Mouse (Mus musculus) MEL (cell line): ENCODE results near the gene Scd3. TPM values are rescaled to one million over a fixed set of nuclear protein-coding genes. Genes with fewer than 3 reads are reported as not detected.
A peak's percentile ranks its signal among the peaks of the same experiment; 100 is the strongest.

Experiments
- DNase-seq: peaks from one replicate; pipeline ENCODE4 v3.0.0; 2011; ENCODE audit warnings: low read depth, low spot score
- H3K27ac ChIP-seq: 2 replicates; pipeline ENCODE4 v1.5.1; 2012; ENCODE audit warnings: low read depth, mild to moderate bottlenecking, control low read depth, low read length, moderate library complexity; ENCODE audit not compliant: control insufficient read depth
- H3K27me3 ChIP-seq, 2 experiments: fragments of 150-350 bp in 1 of 2; sonication (generic) in 1 of 2; 2 replicates each; pipeline ENCODE4 v1.6.1; 2012; ENCODE audit warnings: low read length in 2 of 2, mild to moderate bottlenecking in 2 of 2, improper control_type of control experiment in 1 of 2, moderate library complexity in 1 of 2; ENCODE audit not compliant: insufficient read depth in 2 of 2, control insufficient read depth in 1 of 2
- H3K36me3 ChIP-seq, 2 experiments: 2 replicates each; pipeline ENCODE4 v1.6.1; 2012 to 2014; ENCODE audit warnings: low read length in 2 of 2, improper control_type of control experiment in 1 of 2, inconsistent platforms in 1 of 2, mild to moderate bottlenecking in 1 of 2; ENCODE audit not compliant: insufficient read depth in 2 of 2, control insufficient read depth in 1 of 2
- H3K4me1 ChIP-seq, 2 experiments: fragments of 150-350 bp in 1 of 2; sonication (generic) in 1 of 2; 2 replicates each; pipeline ENCODE4 v1.6.1; 2012; ENCODE audit warnings: low read length in 2 of 2, improper control_type of control experiment in 1 of 2, mild to moderate bottlenecking in 1 of 2; ENCODE audit not compliant: insufficient read depth in 2 of 2, control insufficient read depth in 1 of 2
- H3K4me3 ChIP-seq, 2 experiments: fragments of 150-350 bp in 1 of 2; sonication (generic) in 1 of 2; 2 replicates each; pipeline ENCODE4 v1.5.1; 2012; ENCODE audit warnings: low read depth in 2 of 2, low read length in 2 of 2, mild to moderate bottlenecking in 2 of 2, moderate library complexity in 2 of 2, control low read depth in 1 of 2, improper control_type of control experiment in 1 of 2; ENCODE audit not compliant: control insufficient read depth in 1 of 2, insufficient read depth in 1 of 2
- H3K79me2 ChIP-seq: 2 replicates; pipeline ENCODE4 v1.6.1; 2012; ENCODE audit warnings: mild to moderate bottlenecking, low read length, moderate library complexity; ENCODE audit not compliant: control insufficient read depth, poor library complexity, insufficient read depth
- H3K9ac ChIP-seq: 2 replicates; pipeline ENCODE4 v1.6.1; 2012; ENCODE audit warnings: low read depth, mild to moderate bottlenecking, control low read depth, low read length, moderate library complexity; ENCODE audit not compliant: control insufficient read depth, poor library complexity, severe bottlenecking
- H3K9me3 ChIP-seq: fragments of 150-350 bp; sonication (generic); replicated peaks from 2 replicates; pipeline ENCODE4 v1.6.1; 2012; ENCODE audit warnings: mild to moderate bottlenecking, low read length, improper control_type of control experiment, moderate library complexity; ENCODE audit not compliant: insufficient read depth
- BHLHE40 ChIP-seq: IDR thresholded peaks from 2 replicates; pipeline ENCODE4 v1.6.1; 2012; ENCODE audit warnings: low read depth, mild to moderate bottlenecking, inconsistent platforms, low read length, improper control_type of control experiment, borderline replicate concordance
- CHD1 ChIP-seq: IDR thresholded peaks from 2 replicates; pipeline ENCODE4 v1.6.1; 2012; ENCODE audit warnings: low read depth, mild to moderate bottlenecking, inconsistent platforms, low read length, improper control_type of control experiment
- CHD2 ChIP-seq: IDR thresholded peaks from 2 replicates; pipeline ENCODE4 v1.6.1; 2011; ENCODE audit warnings: low read length, improper control_type of control experiment
- CTCF ChIP-seq, 3 experiments: IDR thresholded peaks in 2 of 3; conservative IDR thresholded peaks in 1 of 3; 2 replicates each; pipeline ENCODE4 v1.5.1; 2011 to 2012; ENCODE audit warnings: low read length in 3 of 3, low read depth in 2 of 3, mild to moderate bottlenecking in 2 of 3, improper control_type of control experiment in 1 of 3, inconsistent platforms in 1 of 3, mixed read lengths in 1 of 3, moderate library complexity in 1 of 3; ENCODE audit not compliant: control insufficient read depth in 1 of 3, insufficient read depth in 1 of 3, poor library complexity in 1 of 3, severe bottlenecking in 1 of 3
- ELF1 ChIP-seq: IDR thresholded peaks from 2 replicates; pipeline ENCODE4 v1.6.1; 2014; ENCODE audit warnings: low read depth, mild to moderate bottlenecking, inconsistent platforms, low read length, improper control_type of control experiment, moderate library complexity
- EP300 ChIP-seq, 2 experiments: IDR thresholded peaks; 2 replicates each; pipeline ENCODE4 v1.6.1; 2011; ENCODE audit warnings: improper control_type of control experiment in 2 of 2, low read length in 2 of 2, low read depth in 1 of 2, mild to moderate bottlenecking in 1 of 2
- ETS1 ChIP-seq: IDR thresholded peaks from 2 replicates; pipeline ENCODE4 v1.6.1; 2012; ENCODE audit warnings: low read depth, mild to moderate bottlenecking, inconsistent platforms, low read length, improper control_type of control experiment, moderate library complexity
- GATA1 ChIP-seq: IDR thresholded peaks from 2 replicates; pipeline ENCODE4 v1.6.1; 2011; ENCODE audit warnings: low read depth, low read length, improper control_type of control experiment
- HCFC1 ChIP-seq: IDR thresholded peaks from 2 replicates; pipeline ENCODE4 v1.6.1; 2012; ENCODE audit warnings: low read depth, mild to moderate bottlenecking, inconsistent platforms, low read length, improper control_type of control experiment, moderate library complexity
- JUND ChIP-seq: IDR thresholded peaks from 2 replicates; pipeline ENCODE4 v1.6.1; 2011; ENCODE audit warnings: low read depth, mild to moderate bottlenecking, improper control_type of control experiment, low read length
- KAT2A ChIP-seq: conservative IDR thresholded peaks from 2 replicates; pipeline ENCODE4 v1.6.1; 2012; ENCODE audit warnings: low read depth, low read length, improper control_type of control experiment, inconsistent platforms
- MAFK ChIP-seq: IDR thresholded peaks from 2 replicates; pipeline ENCODE4 v1.6.1; 2011; ENCODE audit warnings: low read depth, mild to moderate bottlenecking, low read length, improper control_type of control experiment, borderline replicate concordance
- MAZ ChIP-seq: IDR thresholded peaks from 2 replicates; pipeline ENCODE4 v1.6.1; 2012; ENCODE audit warnings: low read depth, mild to moderate bottlenecking, inconsistent platforms, low read length, improper control_type of control experiment
- MYB ChIP-seq: IDR thresholded peaks from 2 replicates; pipeline ENCODE4 v1.6.1; 2011; ENCODE audit warnings: mild to moderate bottlenecking, low read depth, low read length, improper control_type of control experiment
- MYC ChIP-seq: IDR thresholded peaks from 2 replicates; pipeline ENCODE4 v1.6.1; 2011; ENCODE audit warnings: low read depth, mild to moderate bottlenecking, low read length, improper control_type of control experiment, moderate library complexity
- NELFE ChIP-seq: IDR thresholded peaks from 2 replicates; pipeline ENCODE4 v1.6.1; 2011; ENCODE audit warnings: low read depth, low read length, improper control_type of control experiment
- NRF1 ChIP-seq: IDR thresholded peaks from 2 replicates; pipeline ENCODE4 v1.6.1; 2014; ENCODE audit warnings: low read depth, mild to moderate bottlenecking, inconsistent platforms, low read length, improper control_type of control experiment, moderate library complexity; ENCODE audit not compliant: poor library complexity, insufficient read depth, severe bottlenecking
- POLR2A ChIP-seq, 2 experiments: IDR thresholded peaks; 2 replicates each; pipeline ENCODE4 v1.6.1; 2011 to 2012; ENCODE audit warnings: low read length in 2 of 2, mild to moderate bottlenecking in 2 of 2, control low read depth in 1 of 2, improper control_type of control experiment in 1 of 2, low read depth in 1 of 2, moderate library complexity in 1 of 2; ENCODE audit not compliant: control insufficient read depth in 1 of 2, insufficient read depth in 1 of 2, poor library complexity in 1 of 2
- POLR2AphosphoS2 ChIP-seq: IDR thresholded peaks from 2 replicates; pipeline ENCODE4 v1.6.1; 2011; ENCODE audit warnings: low read length, improper control_type of control experiment
- POLR2AphosphoS5 ChIP-seq: IDR thresholded peaks from 2 replicates; pipeline ENCODE4 v1.6.1; 2012; ENCODE audit warnings: low read depth, borderline replicate concordance, mild to moderate bottlenecking, inconsistent platforms, low read length, moderate library complexity, mixed read lengths
- RAD21 ChIP-seq: IDR thresholded peaks from 2 replicates; pipeline ENCODE4 v1.6.1; 2011; ENCODE audit warnings: mild to moderate bottlenecking, low read depth, low read length, improper control_type of control experiment
- RCOR1 ChIP-seq: IDR thresholded peaks from 2 replicates; pipeline ENCODE4 v1.6.1; 2012; ENCODE audit warnings: low read depth, mild to moderate bottlenecking, inconsistent platforms, low read length, improper control_type of control experiment
- SIN3A ChIP-seq: IDR thresholded peaks from 2 replicates; pipeline ENCODE4 v1.6.1; 2012; ENCODE audit warnings: low read length, improper control_type of control experiment, inconsistent platforms
- SMC3 ChIP-seq: IDR thresholded peaks from 2 replicates; pipeline ENCODE4 v1.6.1; 2011; ENCODE audit warnings: low read depth, low read length, improper control_type of control experiment
- TCF12 ChIP-seq: IDR thresholded peaks from 2 replicates; pipeline ENCODE4 v1.6.1; 2014; ENCODE audit warnings: low read depth, mild to moderate bottlenecking, inconsistent platforms, low read length, improper control_type of control experiment, moderate library complexity
- USF1 ChIP-seq: IDR thresholded peaks from 2 replicates; pipeline ENCODE4 v1.6.1; 2014; ENCODE audit warnings: low read depth, mild to moderate bottlenecking, inconsistent platforms, low read length, improper control_type of control experiment, moderate library complexity
- USF2 ChIP-seq, 2 experiments: IDR thresholded peaks; 2 replicates each; pipeline ENCODE4 v1.6.1; 2011 to 2012; ENCODE audit warnings: improper control_type of control experiment in 2 of 2, low read length in 2 of 2, borderline replicate concordance in 1 of 2, inconsistent platforms in 1 of 2, low read depth in 1 of 2, mild to moderate bottlenecking in 1 of 2; ENCODE audit not compliant: insufficient read depth in 1 of 2
- ZC3H11A ChIP-seq: IDR thresholded peaks from 2 replicates; pipeline ENCODE4 v1.6.1; 2012; ENCODE audit warnings: low read depth, mild to moderate bottlenecking, inconsistent platforms, low read length, improper control_type of control experiment
- ZMIZ1 ChIP-seq: IDR thresholded peaks from 2 replicates; pipeline ENCODE4 v1.6.1; 2012; ENCODE audit warnings: low read depth, mild to moderate bottlenecking, inconsistent platforms, low read length, improper control_type of control experiment, moderate library complexity
- ZNF384 ChIP-seq: IDR thresholded peaks from 2 replicates; pipeline ENCODE4 v1.6.1; 2012; ENCODE audit warnings: low read depth, mild to moderate bottlenecking, inconsistent platforms, low read length, improper control_type of control experiment
- polyA plus RNA-seq, 2 experiments: library from polyadenylated mRNA; stranded (reverse) in 1 of 2; unstranded in 1 of 2; fragments of >175 nt in 1 of 2; fragments of >200 nt in 1 of 2; gene quantifications; 2 replicates each; pipeline versions ENCODE4 v1.2.1 to v1.2.4; 2012; ENCODE audit warnings: low replicate concordance in 2 of 2, low read depth in 1 of 2; ENCODE audit not compliant: insufficient read length in 2 of 2, insufficient read depth in 1 of 2, missing spikeins in 1 of 2
- total RNA-seq: library from RNA; depleted of rRNA; stranded (reverse); fragments of 300-350 nt; gene quantifications from 2 replicates; pipeline ENCODE4 v1.2.3, GENCODE M21; 2012

Scd3 gene
- total and polyA plus RNA-seq, 3 experiments, result 0.65 to 745 (median 0.96) TPM

DNA sequence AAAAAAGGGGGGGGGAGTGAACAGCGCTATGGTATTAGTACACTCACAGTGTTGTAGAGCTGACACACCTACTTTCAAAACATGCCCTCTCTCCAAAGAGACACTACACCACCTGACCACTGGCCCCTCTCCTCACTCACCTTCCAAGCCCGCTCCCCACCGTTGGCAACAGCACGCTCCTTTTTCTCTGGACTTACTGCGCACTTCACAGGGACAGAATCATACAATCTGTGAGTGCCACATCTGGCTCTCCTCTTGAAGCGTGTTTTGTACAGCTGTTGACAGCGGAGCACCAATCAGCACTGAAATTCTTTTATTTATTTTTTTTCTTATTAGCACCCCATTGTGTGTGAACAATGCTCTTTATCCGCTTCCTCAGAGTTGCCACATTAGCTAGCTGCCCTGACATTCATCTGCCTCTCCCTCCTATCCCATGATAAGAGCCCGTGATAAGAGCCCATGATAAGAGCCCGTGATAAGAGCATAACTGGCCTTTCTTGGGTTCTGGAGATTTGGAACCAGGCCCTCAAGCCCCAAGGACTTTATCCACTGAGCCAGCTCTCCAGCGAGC, 43.4 kb downstream of the Scd3 start (continued):
- TF ChIP-seq SIN3A (peak; percentile 53), NRF1 (no peak), MYB (no peak), MAZ (no peak; the same call in 1 of the 2 replicates), SMC3 (peak; percentile 23), USF2 (IDR thresholded peaks at IDR 0.05; ENCODE audit: borderline replicate concordance in 1 of 2, insufficient read depth in 1 of 2, low read depth in 1 of 2, low read length in 2 of 2) (no peak), RCOR1 (peak; percentile 29; the same call in 1 of the 2 replicates), ETS1 (peak; percentile 12; the same call in 1 of the 2 replicates), NELFE (no peak), GATA1 (peak; percentile 95), ZNF384 (peak; percentile 68; the same call in 1 of the 2 replicates), BHLHE40 (peak; percentile 37; the same call in 1 of the 2 replicates), JUND (no peak), CHD2 (no peak), MYC (no peak), HCFC1 (0 out of 2 replicates have a peak, but pooled peaks have one; percentile 37), POLR2AphosphoS5 (no peak), USF1 (0 out of 2 replicates have a peak, but pooled peaks have one; percentile 5)

DNA sequence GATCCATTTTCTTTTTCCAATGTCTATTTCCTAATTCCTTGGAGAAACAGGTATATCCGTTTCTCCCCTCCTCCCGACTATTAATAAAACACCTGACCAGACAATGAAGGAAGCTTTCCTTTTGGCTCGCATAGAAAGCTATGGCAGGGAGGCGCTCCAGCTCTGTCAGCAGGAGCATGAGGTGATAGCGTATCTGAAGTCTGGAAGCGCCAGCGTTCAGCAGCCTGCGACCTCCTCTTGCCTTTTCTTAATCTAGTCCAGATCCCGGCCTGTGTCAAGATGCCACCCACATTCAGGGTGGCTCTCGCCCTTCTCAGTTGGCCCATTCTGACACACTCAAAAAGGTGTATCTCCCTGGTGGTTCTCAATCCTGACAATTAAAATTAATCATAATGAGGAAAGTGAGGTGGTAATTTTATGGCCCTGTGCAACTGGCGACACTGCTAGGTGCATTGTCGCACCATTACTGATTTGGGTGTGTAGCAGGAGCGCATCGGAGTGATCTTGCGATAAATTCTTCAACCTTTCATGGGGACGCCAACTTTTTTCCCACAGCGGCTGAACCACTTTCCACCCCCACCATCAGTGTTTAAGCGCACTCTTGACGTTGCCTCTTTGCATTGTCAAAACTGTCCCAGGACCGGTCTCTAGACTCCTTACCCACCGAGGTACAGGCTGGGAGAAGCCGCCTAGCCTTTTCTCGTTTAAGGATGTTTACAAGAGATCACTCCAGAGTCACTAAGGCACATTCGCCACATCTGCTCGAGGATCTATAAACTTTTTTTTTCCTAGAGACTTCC, 44.4 kb downstream of the Scd3 start:
- H3K9me3 ChIP-seq, result no peaks in the 10 kb centered on the region
- peak overlapping the region; percentile 71 for H3K9ac ChIP-seq
- no peaks in the 10 kb centered on the region; the same call in 1 of the 2 replicates for H3K79me2 ChIP-seq
- peak overlapping the region; percentile 51 to 53 for H3K4me3 ChIP-seq
- peak; percentile 92 for DNase-seq
- peaks cover 3 to 14% of the 10 kb centered on the region in 2 experiments for H3K4me1 ChIP-seq
- peak overlapping the region; percentile 96 for H3K27ac ChIP-seq
- H3K36me3 ChIP-seq, result peaks cover 0 to 9% of the 10 kb centered on the region in 2 experiments; a peak in 2 of 4 replicates
- H3K27me3 ChIP-seq, result no peaks in the 10 kb centered on the region
- TF ChIP-seq POLR2AphosphoS2, result no peak
- TF ChIP-seq TCF12, result peak; percentile 17; the same call in 1 of the 2 replicates
- TF ChIP-seq ZMIZ1, result peak; percentile 21; the same call in 1 of the 2 replicates
- no peak for TF ChIP-seq NRF1
- TF ChIP-seq ZNF384, result no peak
- no peak for TF ChIP-seq KAT2A
- peak; percentile 19 to 45 for TF ChIP-seq EP300 (IDR thresholded peaks at IDR 0.05; ENCODE audit: low read depth in 1 of 2, low read length in 2 of 2)
- TF ChIP-seq RCOR1, result peak; percentile 2; the same call in 1 of the 2 replicates
- no peak for TF ChIP-seq HCFC1
- no peak for TF ChIP-seq ELF1
- TF ChIP-seq GATA1, result peak; percentile 74
- peak; percentile 93; the same call in 1 of the 2 replicates for TF ChIP-seq CHD1
- no peak for TF ChIP-seq MAFK
- TF ChIP-seq NELFE, result peak; percentile 30; the same call in 1 of the 2 replicates
- no peak; the same call in 1 of the 2 replicates for TF ChIP-seq ZC3H11A
- TF ChIP-seq ETS1, result peak; percentile 73
- peak; percentile 75; the same call in 1 of the 2 replicates for TF ChIP-seq MYC
- peak in 2 of 3 experiments; percentile 30 to 40; a peak in 3 of 6 replicates for TF ChIP-seq CTCF (IDR thresholded peaks at IDR 0.05 in 2 of 3, conservative IDR thresholded peaks at IDR 0.05 in 1 of 3; ENCODE audit: control insufficient read depth in 1 of 3, insufficient read depth in 1 of 3, low read depth in 2 of 3, low read length in 3 of 3, poor library complexity in 1 of 3, severe bottlenecking in 1 of 3)
- TF ChIP-seq POLR2A (IDR thresholded peaks at IDR 0.05; ENCODE audit: control insufficient read depth in 1 of 2, insufficient read depth in 1 of 2, low read depth in 1 of 2, low read length in 2 of 2, poor library complexity in 1 of 2), result peak in 1 of 2 experiments; percentile 48; a peak in 3 of 4 replicates
- no peak for TF ChIP-seq USF1
- TF ChIP-seq RAD21, result peak; percentile 35
